Mouse (Mus musculus) spleen, adult 2 months (tissue): Measurements from ENCODE around the gene Rft1.

Source experiments
- CTCF ChIP-seq: fragments of 200-500 bp; IDR thresholded peaks from 2 replicates; pipeline ENCODE4 v1.5.1; 2011; ENCODE audit warnings: mild to moderate bottlenecking, inconsistent platforms; ENCODE audit not compliant: insufficient read depth, insufficient read length, insufficient replicate concordance; ENCODE audit errors: extremely low read depth
- POLR2A ChIP-seq: fragments of 200-500 bp; IDR thresholded peaks from 2 replicates; pipeline ENCODE4 v1.6.1; 2011; ENCODE audit warnings: low read depth, low read length, inconsistent platforms

DNA sequence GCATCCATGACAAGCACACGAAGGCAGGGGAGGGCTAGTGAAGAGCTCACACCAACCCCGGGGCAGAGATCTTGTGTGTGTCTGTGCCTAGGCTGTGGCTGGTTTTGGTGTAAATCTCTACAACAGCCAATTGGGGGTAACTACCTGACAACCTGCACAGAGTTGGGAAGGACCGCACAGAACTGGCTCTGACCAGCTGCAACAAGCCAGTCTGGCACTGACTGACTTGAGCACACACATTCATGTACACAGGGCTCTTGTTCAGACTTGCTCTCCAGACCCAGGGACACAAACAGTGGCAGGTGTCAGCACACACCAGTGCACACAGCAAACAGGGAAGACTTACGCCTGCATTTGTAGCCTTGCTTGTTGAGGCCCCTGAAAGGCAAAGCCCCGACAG is 47.3 kb upstream of the Rft1 start:
- TF ChIP-seq POLR2A (no peak), CTCF (no peak)
